Mouse (Mus musculus) ZHBTc4 (cell line): ENCODE results near the gene Stk38.
A peak's percentile ranks its signal among the peaks of the same experiment; 100 is the strongest.

Source experiments
- DNase-seq: peaks from one replicate; pipeline ENCODE4 v3.0.0-alpha.2; 2011; ENCODE audit warnings: low read depth, low spot score

Gene Stk38

GRCm38 (mm10) chr17:28954416-28954815, 53.4 kb downstream of the Stk38 start:
- no peak for DNase-seq

GRCm38 (mm10) chr17:28953251-28953650, 54.5 kb downstream of the Stk38 start:
- DNase-seq, result no peak

- DNase-seq, result peak; percentile 93
Measured at GRCm38 (mm10) chr17:28951831-28952799, 55.7 kb downstream of the Stk38 start, which contains the start of gene Kctd20. Gene Kctd20 (plus strand): TSS chr17:28951950.

GRCm38 (mm10) chr17:28950751-28951150, 57.0 kb downstream of the Stk38 start:
- DNase-seq, result no peak

- DNase-seq, result no peak
Measured at GRCm38 (mm10) chr17:28948661-28949060, 59.1 kb downstream of the Stk38 start.

GRCm38 (mm10) chr17:28947011-28947939, 60.5 kb downstream of the Stk38 start:
- peak; percentile 57 for DNase-seq

GRCm38 (mm10) chr17:28944481-28944880, 63.3 kb downstream of the Stk38 start:
- DNase-seq, result no peak

GRCm38 (mm10) chr17:28943740-28944139, 64.1 kb downstream of the Stk38 start, which contains the start of gene Pxt1:
Gene Pxt1 (minus strand): TSS chr17:28943840.
- DNase-seq, result no peak

- DNase-seq, result peak; percentile 94
Measured at GRCm38 (mm10) chr17:28942101-28942500, 65.7 kb downstream of the Stk38 start.

- DNase-seq, result no peak
Measured at GRCm38 (mm10) chr17:28940776-28941555, 66.8 kb downstream of the Stk38 start.

GRCm38 (mm10) chr17:28936622-28937345, 71.0 kb downstream of the Stk38 start:
- DNase-seq, result no peak

GRCm38 (mm10) chr17:28936133-28936532, 71.7 kb downstream of the Stk38 start:
- DNase-seq, result no peak

- no peak for DNase-seq
Measured at GRCm38 (mm10) chr17:28934120-28934916, 73.5 kb downstream of the Stk38 start.

- no peak for DNase-seq
Measured at GRCm38 (mm10) chr17:28932274-28932673, 75.5 kb downstream of the Stk38 start.

- DNase-seq, result peak; percentile 64
Measured at GRCm38 (mm10) chr17:28931436-28932211, 76.2 kb downstream of the Stk38 start.

- DNase-seq, result peak; percentile 76
Measured at GRCm38 (mm10) chr17:28930392-28931074, 77.3 kb downstream of the Stk38 start.

GRCm38 (mm10) chr17:28929369-28929768, 78.4 kb downstream of the Stk38 start:
- no peak for DNase-seq

GRCm38 (mm10) chr17:28928004-28928403, 79.8 kb downstream of the Stk38 start:
- DNase-seq, result peak; percentile 38
